Mouse (Mus musculus) liver, adult 2 months (tissue): ENCODE results near the gene Glb1l.

ENCODE experiments used
- CTCF ChIP-seq: fragments of 200-500 bp; IDR thresholded peaks from 2 replicates; pipeline ENCODE4 v1.5.1; 2011; ENCODE audit warnings: low read depth, low read length, control low read depth
- POLR2A ChIP-seq: fragments of 200-500 bp; IDR thresholded peaks from 2 replicates; pipeline ENCODE4 v1.6.1; 2011; ENCODE audit warnings: low read length, control low read depth; ENCODE audit not compliant: insufficient read depth; ENCODE audit errors: extremely low read depth

DNA sequence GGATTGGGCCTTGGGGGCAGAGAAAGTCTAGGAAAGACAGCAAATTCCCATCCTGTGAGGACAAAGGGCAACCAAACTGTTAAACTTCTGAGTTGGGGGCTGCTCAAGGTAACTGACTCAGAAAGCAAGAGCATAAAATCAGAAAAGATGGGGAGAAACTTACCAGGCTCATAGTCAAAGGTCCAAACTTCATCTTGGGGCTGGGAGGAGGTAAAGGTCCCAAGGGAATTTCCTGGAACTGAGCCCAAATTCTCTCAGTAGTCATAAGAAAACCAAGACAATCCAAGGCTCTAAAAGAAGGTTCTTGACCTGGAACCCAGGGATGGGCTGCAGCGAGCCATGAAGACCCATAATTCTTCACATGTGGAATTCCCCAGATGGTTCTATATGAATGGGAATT, 9.4 kb downstream of the Glb1l start:
- TF ChIP-seq CTCF: no peak
- no peak for TF ChIP-seq POLR2A
